Mouse (Mus musculus): Measurements from ENCODE around the gene Arhgef11.

DNA sequence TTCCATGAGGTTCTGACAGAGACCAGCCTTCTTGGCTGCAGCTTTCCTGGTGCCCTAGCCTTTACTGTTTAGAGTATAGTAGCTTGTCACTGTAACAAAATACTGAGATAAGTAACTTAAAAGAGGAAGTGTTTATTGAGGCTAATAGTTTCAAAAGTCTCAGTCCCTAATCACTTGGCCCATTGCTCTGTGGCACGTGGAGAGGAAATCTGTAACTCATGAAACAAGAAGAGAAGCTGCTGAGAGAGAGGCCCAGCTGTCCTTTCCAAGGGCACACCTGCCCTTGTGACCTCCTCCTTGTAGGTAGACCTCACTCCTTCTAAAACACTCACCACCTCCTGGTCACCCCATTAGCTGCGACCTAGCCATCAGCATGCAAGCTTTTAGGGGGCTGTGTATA, 101.2 kb downstream of the Arhgef11 start:
- TF ChIP-seq CTCF (IDR thresholded peaks at IDR 0.05; ENCODE audit: low read depth, low read length) (no peak), POLR2A (IDR thresholded peaks at IDR 0.05; ENCODE audit: borderline replicate concordance, low read depth, low read length) (no peak)

Data from bone marrow macrophage, adult 2 months (primary cell).